Mouse (Mus musculus): ENCODE data around the gene Pdzrn3. TPM values are rescaled to one million over a fixed set of nuclear protein-coding genes. Genes with fewer than 3 reads are reported as not detected.

Pdzrn3 gene
- total and polyA plus RNA-seq, 3 experiments: 0.08 TPM; not detected in 2

GRCm38 (mm10) chr6:101418213-101418612 lies 40.5 kb upstream of the Pdzrn3 start:
- Histone ChIP-seq H3K79me2 (ENCODE audit: control insufficient read depth, insufficient read depth, low read length, poor library complexity) (no peaks in the 10 kb centered on the region), H3K27ac (ENCODE audit: control insufficient read depth, low read depth, low read length) (no peak overlapping the region), H3K9me3 (replicated peaks; ENCODE audit: insufficient read depth, low read length) (no peaks in the 10 kb centered on the region), H3K27me3 (ENCODE audit: control insufficient read depth in 1 of 2, insufficient read depth in 2 of 2, low read length in 2 of 2) (no peaks in the 10 kb centered on the region), H3K4me1 (ENCODE audit: control insufficient read depth in 1 of 2, insufficient read depth in 2 of 2, low read length in 2 of 2) (no peaks in the 10 kb centered on the region), H3K36me3 (ENCODE audit: control insufficient read depth in 1 of 2, insufficient read depth in 2 of 2, low read length in 2 of 2) (no peaks in the 10 kb centered on the region), H3K9ac (ENCODE audit: control insufficient read depth, low read depth, low read length, poor library complexity, severe bottlenecking) (no peak overlapping the region), H3K4me3 (ENCODE audit: control insufficient read depth in 1 of 2, insufficient read depth in 1 of 2, low read depth in 2 of 2, low read length in 2 of 2) (no peak overlapping the region)
- DNase-seq (ENCODE audit: low read depth, low spot score): no peak
- TF ChIP-seq RCOR1 (IDR thresholded peaks at IDR 0.05; ENCODE audit: low read depth, low read length) (no peak), CHD1 (IDR thresholded peaks at IDR 0.05; ENCODE audit: low read depth, low read length) (no peak), BHLHE40 (IDR thresholded peaks at IDR 0.05; ENCODE audit: borderline replicate concordance, low read depth, low read length) (no peak), GATA1 (IDR thresholded peaks at IDR 0.05; ENCODE audit: low read depth, low read length) (no peak), TAL1 (IDR thresholded peaks at IDR 0.05; ENCODE audit: low read length) (no peak), USF2 (IDR thresholded peaks at IDR 0.05; ENCODE audit: borderline replicate concordance in 1 of 2, insufficient read depth in 1 of 2, low read depth in 1 of 2, low read length in 2 of 2) (no peak), POLR2AphosphoS2 (IDR thresholded peaks at IDR 0.05; ENCODE audit: low read length) (no peak), MEF2A (IDR thresholded peaks at IDR 0.05; ENCODE audit: extremely low read depth, insufficient replicate concordance, low read depth, low read length, poor library complexity, severe bottlenecking) (no peak), MYB (IDR thresholded peaks at IDR 0.05; ENCODE audit: low read depth, low read length) (no peak), UBTF (IDR thresholded peaks at IDR 0.05; ENCODE audit: borderline replicate concordance, insufficient read depth, low read depth, low read length) (no peak), POLR2AphosphoS5 (IDR thresholded peaks at IDR 0.05; ENCODE audit: borderline replicate concordance, low read depth, low read length) (no peak), MXI1 (IDR thresholded peaks at IDR 0.05; ENCODE audit: low read depth, low read length) (no peak), TCF12 (IDR thresholded peaks at IDR 0.05; ENCODE audit: low read depth, low read length) (no peak), E2F4 (IDR thresholded peaks at IDR 0.05; ENCODE audit: borderline replicate concordance, low read depth, low read length) (no peak), SMC3 (IDR thresholded peaks at IDR 0.05; ENCODE audit: low read depth, low read length) (no peak), NELFE (IDR thresholded peaks at IDR 0.05; ENCODE audit: low read depth, low read length) (no peak)

- Histone ChIP-seq H3K9ac (ENCODE audit: control insufficient read depth, low read depth, low read length, poor library complexity, severe bottlenecking) (no peak overlapping the region), H3K4me3 (ENCODE audit: control insufficient read depth in 1 of 2, insufficient read depth in 1 of 2, low read depth in 2 of 2, low read length in 2 of 2) (no peak overlapping the region), H3K4me1 (ENCODE audit: control insufficient read depth in 1 of 2, insufficient read depth in 2 of 2, low read length in 2 of 2) (no peaks in the 10 kb centered on the region), H3K36me3 (ENCODE audit: control insufficient read depth in 1 of 2, insufficient read depth in 2 of 2, low read length in 2 of 2) (no peaks in the 10 kb centered on the region), H3K79me2 (ENCODE audit: control insufficient read depth, insufficient read depth, low read length, poor library complexity) (no peaks in the 10 kb centered on the region), H3K27me3 (ENCODE audit: control insufficient read depth in 1 of 2, insufficient read depth in 2 of 2, low read length in 2 of 2) (no peaks in the 10 kb centered on the region), H3K27ac (ENCODE audit: control insufficient read depth, low read depth, low read length) (no peak overlapping the region), H3K9me3 (replicated peaks; ENCODE audit: insufficient read depth, low read length) (no peaks in the 10 kb centered on the region)
- TF ChIP-seq ZMIZ1 (IDR thresholded peaks at IDR 0.05; ENCODE audit: low read depth, low read length): no peak
- TF ChIP-seq EP300 (IDR thresholded peaks at IDR 0.05; ENCODE audit: low read depth in 1 of 2, low read length in 2 of 2): no peak
- TF ChIP-seq GATA1 (IDR thresholded peaks at IDR 0.05; ENCODE audit: low read depth, low read length): no peak
- TF ChIP-seq CHD1 (IDR thresholded peaks at IDR 0.05; ENCODE audit: low read depth, low read length): no peak
- no peak for TF ChIP-seq ELF1 (IDR thresholded peaks at IDR 0.05; ENCODE audit: low read depth, low read length)
- no peak for TF ChIP-seq MAFK (IDR thresholded peaks at IDR 0.05; ENCODE audit: borderline replicate concordance, low read depth, low read length)
- no peak for TF ChIP-seq E2F4 (IDR thresholded peaks at IDR 0.05; ENCODE audit: borderline replicate concordance, low read depth, low read length)
- TF ChIP-seq GABPA (IDR thresholded peaks at IDR 0.05; ENCODE audit: low read depth, low read length): no peak
- no peak for TF ChIP-seq ZKSCAN1 (IDR thresholded peaks at IDR 0.05; ENCODE audit: low read depth, low read length)
- TF ChIP-seq MXI1 (IDR thresholded peaks at IDR 0.05; ENCODE audit: low read depth, low read length): no peak
- no peak for TF ChIP-seq POLR2A (IDR thresholded peaks at IDR 0.05; ENCODE audit: control insufficient read depth in 1 of 2, insufficient read depth in 1 of 2, low read depth in 1 of 2, low read length in 2 of 2, poor library complexity in 1 of 2)
- no peak for TF ChIP-seq TAL1 (IDR thresholded peaks at IDR 0.05; ENCODE audit: low read length)
- no peak for TF ChIP-seq POLR2AphosphoS2 (IDR thresholded peaks at IDR 0.05; ENCODE audit: low read length)
- no peak for TF ChIP-seq JUND (IDR thresholded peaks at IDR 0.05; ENCODE audit: low read depth, low read length)
- no peak for TF ChIP-seq BHLHE40 (IDR thresholded peaks at IDR 0.05; ENCODE audit: borderline replicate concordance, low read depth, low read length)
- TF ChIP-seq TCF12 (IDR thresholded peaks at IDR 0.05; ENCODE audit: low read depth, low read length): no peak
- no peak for TF ChIP-seq POLR2AphosphoS5 (IDR thresholded peaks at IDR 0.05; ENCODE audit: borderline replicate concordance, low read depth, low read length)
- TF ChIP-seq RAD21 (IDR thresholded peaks at IDR 0.05; ENCODE audit: low read depth, low read length): no peak
- DNase-seq (ENCODE audit: low read depth, low spot score): no peak
Observed at GRCm38 (mm10) chr6:101411701-101412100, 34.0 kb upstream of the Pdzrn3 start.
